Mouse (Mus musculus): ENCODE data around the gene Tuba3b. TPM values are rescaled to one million over a fixed set of nuclear protein-coding genes. Genes with fewer than 3 reads are reported as not detected.

Gene Tuba3b
- total and polyA plus RNA-seq, 2 experiments from 2014 or later: not detected

DNA sequence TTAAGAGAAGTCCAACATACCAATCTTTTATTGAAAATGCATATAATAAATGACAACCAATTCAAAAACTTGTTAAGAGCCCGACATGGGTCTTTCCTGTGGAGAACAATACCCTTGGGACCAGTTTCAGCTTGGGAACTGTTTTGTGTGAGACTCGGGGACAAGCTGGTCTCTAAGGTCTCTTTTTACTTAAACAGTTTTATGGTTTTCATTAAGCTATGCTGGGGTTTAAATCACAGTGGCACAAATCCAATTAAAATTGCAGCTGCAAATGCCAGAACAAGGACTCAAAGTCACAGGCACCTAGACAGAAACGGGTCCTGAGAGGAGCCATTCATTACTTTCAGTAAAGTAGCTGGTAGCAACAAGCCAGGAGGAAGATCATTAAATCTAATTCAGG, 10.4 kb upstream of the Tuba3b start:
- no peaks in the 10 kb centered on the region for H3K4me1 ChIP-seq (ENCODE audit: insufficient read depth)
- H3K36me3 ChIP-seq (ENCODE audit: insufficient read depth): no peaks in the 10 kb centered on the region
- H3K27ac ChIP-seq (ENCODE audit: low read depth, low read length): no peak overlapping the region
- ATAC-seq (no peak), DNase-seq (no peak)
- no peak overlapping the region for H3K9ac ChIP-seq
- TF ChIP-seq CTCF (IDR thresholded peaks at IDR 0.05; ENCODE audit: low read depth): no peak
- H3K9me3 ChIP-seq (ENCODE audit: low read length): no peaks in the 10 kb centered on the region
- no peaks in the 10 kb centered on the region for H3K27me3 ChIP-seq (ENCODE audit: insufficient read depth, low read length)
- 35% methylated on average over 3 of the region's 3 CpGs for WGBS
- H3K4me3 ChIP-seq (ENCODE audit: low read depth, low read length): no peak overlapping the region
- H3K4me2 ChIP-seq (ENCODE audit: low read depth): no peak overlapping the region

- no peak for ATAC-seq
- H3K9ac ChIP-seq: no peak overlapping the region
- H3K4me3 ChIP-seq (ENCODE audit: low read depth, low read length): no peak overlapping the region
- no peak for TF ChIP-seq CTCF (IDR thresholded peaks at IDR 0.05; ENCODE audit: low read depth)
- DNase-seq: no peak
- no peak overlapping the region for H3K27ac ChIP-seq (ENCODE audit: low read depth, low read length)
- no peak overlapping the region for H3K4me2 ChIP-seq (ENCODE audit: low read depth)
- H3K4me1 ChIP-seq (ENCODE audit: insufficient read depth): no peaks in the 10 kb centered on the region
- no peaks in the 10 kb centered on the region for H3K27me3 ChIP-seq (ENCODE audit: insufficient read depth, low read length)
- 87% methylated on average over 4 of the region's 4 CpGs for WGBS
- no peaks in the 10 kb centered on the region for H3K36me3 ChIP-seq (ENCODE audit: insufficient read depth)
- H3K9me3 ChIP-seq (ENCODE audit: low read length): no peaks in the 10 kb centered on the region
Measured at GRCm38 (mm10) chr6:145607746-145608145, 7.8 kb upstream of the Tuba3b start.

- H3K4me1 ChIP-seq (ENCODE audit: insufficient read depth): no peaks in the 10 kb centered on the region
- no peak for TF ChIP-seq CTCF (IDR thresholded peaks at IDR 0.05; ENCODE audit: low read depth)
- H3K27ac ChIP-seq (ENCODE audit: low read depth, low read length): no peak overlapping the region
- no peak overlapping the region for H3K4me2 ChIP-seq (ENCODE audit: low read depth)
- WGBS: 90% methylated on average over 5 of the region's 5 CpGs
- no peak overlapping the region for H3K4me3 ChIP-seq (ENCODE audit: low read depth, low read length)
- no peak overlapping the region for H3K9ac ChIP-seq
- no peaks in the 10 kb centered on the region for H3K27me3 ChIP-seq (ENCODE audit: insufficient read depth, low read length)
- H3K9me3 ChIP-seq (ENCODE audit: low read length): no peaks in the 10 kb centered on the region
- no peak for ATAC-seq
- no peak for DNase-seq
- H3K36me3 ChIP-seq (ENCODE audit: insufficient read depth): no peaks in the 10 kb centered on the region
Measured at GRCm38 (mm10) chr6:145608693-145609092, 6.9 kb upstream of the Tuba3b start.

DNA sequence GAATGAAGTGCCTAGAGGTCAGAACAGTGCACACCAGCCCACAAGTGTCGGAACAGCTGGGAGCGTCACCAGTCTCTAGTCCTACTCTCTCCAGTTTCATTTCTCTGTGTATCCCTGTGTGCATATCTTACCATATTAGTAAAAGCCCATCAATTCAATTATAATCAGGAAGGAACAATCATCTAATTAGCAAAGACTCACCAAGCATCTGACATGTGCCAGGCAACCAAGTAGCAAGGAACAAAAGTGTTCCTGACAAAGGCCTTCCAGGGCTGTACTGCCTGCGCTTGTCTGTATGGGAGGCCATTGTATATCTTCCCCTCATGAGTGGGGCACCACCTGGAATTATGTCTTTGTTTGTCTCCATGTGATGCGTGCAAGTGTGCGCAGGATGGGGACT, 4.7 kb upstream of the Tuba3b start:
- DNase-seq (no peak), ATAC-seq (no peak)
- no peak overlapping the region for H3K27ac ChIP-seq (ENCODE audit: low read depth, low read length)
- H3K9me3 ChIP-seq (ENCODE audit: low read length): no peaks in the 10 kb centered on the region
- WGBS: 64% methylated on average over 5 of the region's 5 CpGs
- no peaks in the 10 kb centered on the region for H3K27me3 ChIP-seq (ENCODE audit: insufficient read depth, low read length)
- no peak for TF ChIP-seq CTCF (IDR thresholded peaks at IDR 0.05; ENCODE audit: low read depth)
- H3K4me1 ChIP-seq (ENCODE audit: insufficient read depth): no peaks in the 10 kb centered on the region
- H3K36me3 ChIP-seq (ENCODE audit: insufficient read depth): no peaks in the 10 kb centered on the region
- H3K4me3 ChIP-seq (ENCODE audit: low read depth, low read length): no peak overlapping the region
- H3K9ac ChIP-seq: no peak overlapping the region
- H3K4me2 ChIP-seq (ENCODE audit: low read depth): no peak overlapping the region

DNA sequence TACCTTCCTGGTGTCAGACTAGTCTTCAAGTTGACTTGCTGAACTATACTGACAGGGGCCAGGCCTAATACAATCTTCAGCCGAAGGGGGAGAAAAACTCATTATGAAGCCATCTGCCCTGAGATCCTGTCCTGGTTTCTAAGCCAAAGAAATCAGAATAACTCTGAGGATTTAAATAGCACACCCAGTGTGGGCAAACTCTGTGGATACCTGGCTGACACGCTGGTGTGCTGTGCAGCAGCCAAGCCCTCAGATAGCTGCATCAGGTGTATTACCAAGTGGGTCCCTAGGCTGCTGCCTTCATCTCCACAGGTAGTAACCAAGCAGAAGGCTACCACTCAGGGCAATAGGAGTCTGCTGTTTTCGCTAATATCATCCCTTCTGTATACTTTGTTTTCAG, 2.9 kb upstream of the Tuba3b start:
- Histone ChIP-seq H3K4me3 (ENCODE audit: low read depth, low read length) (no peak overlapping the region), H3K4me2 (ENCODE audit: low read depth) (no peak overlapping the region), H3K9ac (no peak overlapping the region), H3K9me3 (ENCODE audit: low read length) (no peaks in the 10 kb centered on the region), H3K4me1 (ENCODE audit: insufficient read depth) (no peaks in the 10 kb centered on the region), H3K36me3 (ENCODE audit: insufficient read depth) (no peaks in the 10 kb centered on the region), H3K27me3 (ENCODE audit: insufficient read depth, low read length) (no peaks in the 10 kb centered on the region), H3K27ac (ENCODE audit: low read depth, low read length) (no peak overlapping the region)
- 68% methylated on average over 3 of the region's 3 CpGs for WGBS
- TF ChIP-seq CTCF (IDR thresholded peaks at IDR 0.05; ENCODE audit: low read depth): no peak
- DNase-seq (no peak), ATAC-seq (no peak)

- no peak for ATAC-seq
- Histone ChIP-seq H3K27me3 (ENCODE audit: insufficient read depth, low read length) (no peaks in the 10 kb centered on the region), H3K36me3 (ENCODE audit: insufficient read depth) (no peaks in the 10 kb centered on the region), H3K4me2 (ENCODE audit: low read depth) (no peak within 1 kb of the TSS), H3K4me1 (ENCODE audit: insufficient read depth) (no peaks in the 10 kb centered on the region), H3K9ac (no peak within 1 kb of the TSS), H3K9me3 (ENCODE audit: low read length) (no peaks in the 10 kb centered on the region), H3K27ac (ENCODE audit: low read depth, low read length) (no peak within 1 kb of the TSS), H3K4me3 (ENCODE audit: low read depth, low read length) (no peak within 1 kb of the TSS)
- TF ChIP-seq CTCF (IDR thresholded peaks at IDR 0.05; ENCODE audit: low read depth): no peak
- DNase-seq: no peak
- WGBS: 90% methylated on average over 7 of the region's 7 CpGs
Measured at GRCm38 (mm10) chr6:145614219-145614618, 1.3 kb upstream of the Tuba3b start, which contains the start of gene Lmntd1. Gene Lmntd1, minus strand, starts transcription at chr6:145614319.

- no peak overlapping the region for H3K9ac ChIP-seq
- H3K9me3 ChIP-seq (ENCODE audit: low read length): no peaks in the 10 kb centered on the region
- H3K4me2 ChIP-seq (ENCODE audit: low read depth): no peak overlapping the region
- no peaks in the 10 kb centered on the region for H3K4me1 ChIP-seq (ENCODE audit: insufficient read depth)
- H3K36me3 ChIP-seq (ENCODE audit: insufficient read depth): no peaks in the 10 kb centered on the region
- WGBS: 86% methylated on average over 5 of the region's 5 CpGs
- no peak overlapping the region for H3K27ac ChIP-seq (ENCODE audit: low read depth, low read length)
- DNase-seq (no peak), ATAC-seq (no peak)
- no peak for TF ChIP-seq CTCF (IDR thresholded peaks at IDR 0.05; ENCODE audit: low read depth)
- H3K4me3 ChIP-seq (ENCODE audit: low read depth, low read length): no peak overlapping the region
- no peaks in the 10 kb centered on the region for H3K27me3 ChIP-seq (ENCODE audit: insufficient read depth, low read length)
Measured at GRCm38 (mm10) chr6:145616402-145617229, 1.1 kb downstream of the Tuba3b start.
